Mouse (Mus musculus): ENCODE measurements around the gene Diaph3. TPM values are rescaled to one million over a fixed set of nuclear protein-coding genes. Genes with fewer than 3 reads are reported as not detected.

The Diaph3 gene
- polyA plus RNA-seq, 1 experiment from 2014 or later, result 11.5 TPM

GRCm38 (mm10) chr14:86714088-86714690, 426.8 kb downstream of the Diaph3 start:
- Histone ChIP-seq H3K27me3 (no peaks in the 10 kb centered on the region), H3K9me3 (no peaks in the 10 kb centered on the region), H3K9ac (no peak overlapping the region), H3K4me1 (no peaks in the 10 kb centered on the region), H3K36me3 (no peaks in the 10 kb centered on the region), H3K27ac (no peak overlapping the region), H3K4me3 (no peak overlapping the region), H3K4me2 (no peak overlapping the region)
- no peak for ATAC-seq (ENCODE audit: insufficient number of reproducible peaks, low FRiP score, low TSS enrichment, low read depth)
- 79% methylated on average over 2 of the region's 2 CpGs for WGBS

GRCm38 (mm10) chr14:86704080-86704479, 437.0 kb downstream of the Diaph3 start:
- no peaks in the 10 kb centered on the region for H3K9me3 ChIP-seq
- H3K27me3 ChIP-seq, result no peaks in the 10 kb centered on the region
- no peaks in the 10 kb centered on the region for H3K36me3 ChIP-seq
- no peak for ATAC-seq (ENCODE audit: insufficient number of reproducible peaks, low FRiP score, low TSS enrichment, low read depth)
- H3K4me2 ChIP-seq, result no peak overlapping the region
- H3K4me1 ChIP-seq, result no peaks in the 10 kb centered on the region
- no peak overlapping the region for H3K27ac ChIP-seq
- WGBS, result 47% methylated on average over 3 of the region's 3 CpGs
- H3K9ac ChIP-seq, result no peak overlapping the region
- H3K4me3 ChIP-seq, result no peak overlapping the region

GRCm38 (mm10) chr14:86701145-86701544, 439.9 kb downstream of the Diaph3 start:
- Histone ChIP-seq H3K27me3 (no peaks in the 10 kb centered on the region), H3K36me3 (no peaks in the 10 kb centered on the region), H3K27ac (no peak overlapping the region), H3K9ac (no peak overlapping the region), H3K4me2 (no peak overlapping the region), H3K9me3 (no peaks in the 10 kb centered on the region), H3K4me3 (no peak overlapping the region), H3K4me1 (no peaks in the 10 kb centered on the region)
- 72% methylated on average over 4 of the region's 4 CpGs for WGBS
- no peak for ATAC-seq (ENCODE audit: insufficient number of reproducible peaks, low FRiP score, low TSS enrichment, low read depth)

- Histone ChIP-seq H3K4me2 (no peak overlapping the region), H3K9ac (no peak overlapping the region), H3K4me1 (no peaks in the 10 kb centered on the region), H3K27me3 (no peaks in the 10 kb centered on the region), H3K4me3 (no peak overlapping the region), H3K36me3 (no peaks in the 10 kb centered on the region), H3K27ac (no peak overlapping the region), H3K9me3 (no peaks in the 10 kb centered on the region)
- whole genome bisulfite sequencing, result 80% methylated on average over 1 of the region's 1 CpGs
- ATAC-seq (ENCODE audit: insufficient number of reproducible peaks, low FRiP score, low TSS enrichment, low read depth), result no peak
Observed at GRCm38 (mm10) chr14:86697887-86698286, 443.1 kb downstream of the Diaph3 start.

- no peaks in the 10 kb centered on the region for H3K27me3 ChIP-seq
- no peaks in the 10 kb centered on the region for H3K9me3 ChIP-seq
- ATAC-seq (ENCODE audit: insufficient number of reproducible peaks, low FRiP score, low TSS enrichment, low read depth), result no peak
- WGBS, result 37% methylated on average over 4 of the region's 4 CpGs
- no peak overlapping the region for H3K4me3 ChIP-seq
- no peak overlapping the region for H3K9ac ChIP-seq
- no peak overlapping the region for H3K27ac ChIP-seq
- H3K4me2 ChIP-seq, result no peak overlapping the region
- no peaks in the 10 kb centered on the region for H3K4me1 ChIP-seq
- no peaks in the 10 kb centered on the region for H3K36me3 ChIP-seq
Observed at GRCm38 (mm10) chr14:86692714-86693113, 448.3 kb downstream of the Diaph3 start.

GRCm38 (mm10) chr14:86691298-86691697, 449.7 kb downstream of the Diaph3 start:
- no peak overlapping the region for H3K27ac ChIP-seq
- H3K27me3 ChIP-seq, result no peaks in the 10 kb centered on the region
- 63% methylated on average over 5 of the region's 5 CpGs for WGBS
- no peak overlapping the region for H3K9ac ChIP-seq
- no peak for ATAC-seq (ENCODE audit: insufficient number of reproducible peaks, low FRiP score, low TSS enrichment, low read depth)
- no peaks in the 10 kb centered on the region for H3K36me3 ChIP-seq
- H3K9me3 ChIP-seq, result no peaks in the 10 kb centered on the region
- H3K4me2 ChIP-seq, result no peak overlapping the region
- H3K4me1 ChIP-seq, result no peaks in the 10 kb centered on the region
- no peak overlapping the region for H3K4me3 ChIP-seq

GRCm38 (mm10) chr14:86684585-86685503, 456.2 kb downstream of the Diaph3 start:
- 52% methylated on average over 11 of the region's 11 CpGs for WGBS
- H3K9me3 ChIP-seq, result no peaks in the 10 kb centered on the region
- no peaks in the 10 kb centered on the region for H3K4me1 ChIP-seq
- no peak overlapping the region for H3K4me3 ChIP-seq
- ATAC-seq (ENCODE audit: insufficient number of reproducible peaks, low FRiP score, low TSS enrichment, low read depth), result no peak
- H3K27ac ChIP-seq, result no peak overlapping the region
- no peak overlapping the region for H3K4me2 ChIP-seq
- H3K36me3 ChIP-seq, result no peaks in the 10 kb centered on the region
- no peaks in the 10 kb centered on the region for H3K27me3 ChIP-seq
- H3K9ac ChIP-seq, result no peak overlapping the region

GRCm38 (mm10) chr14:86681951-86682350, 459.1 kb downstream of the Diaph3 start:
- H3K4me2 ChIP-seq, result no peak overlapping the region
- ATAC-seq (ENCODE audit: insufficient number of reproducible peaks, low FRiP score, low TSS enrichment, low read depth), result no peak
- no peaks in the 10 kb centered on the region for H3K36me3 ChIP-seq
- H3K9me3 ChIP-seq, result no peaks in the 10 kb centered on the region
- H3K4me3 ChIP-seq, result no peak overlapping the region
- no peak overlapping the region for H3K27ac ChIP-seq
- no peak overlapping the region for H3K9ac ChIP-seq
- H3K4me1 ChIP-seq, result no peaks in the 10 kb centered on the region
- H3K27me3 ChIP-seq, result no peaks in the 10 kb centered on the region

GRCm38 (mm10) chr14:86678992-86679391, 462.0 kb downstream of the Diaph3 start:
- 91% methylated on average over 3 of the region's 3 CpGs for WGBS
- H3K9ac ChIP-seq, result no peak overlapping the region

GRCm38 (mm10) chr14:86678179-86678780, 462.8 kb downstream of the Diaph3 start:
- Histone ChIP-seq H3K36me3 (no peaks in the 10 kb centered on the region), H3K9me3 (no peaks in the 10 kb centered on the region), H3K27me3 (no peaks in the 10 kb centered on the region), H3K4me1 (no peaks in the 10 kb centered on the region), H3K4me2 (no peak overlapping the region), H3K9ac (no peak overlapping the region), H3K27ac (no peak overlapping the region), H3K4me3 (no peak overlapping the region)
- no peak for ATAC-seq (ENCODE audit: insufficient number of reproducible peaks, low FRiP score, low TSS enrichment, low read depth)
- WGBS, result 59% methylated on average over 5 of the region's 5 CpGs

More at GRCm38 (mm10) chr14:86678992-86679391, 462.0 kb downstream of the Diaph3 start:
- Histone ChIP-seq H3K36me3 (no peaks in the 10 kb centered on the region), H3K9me3 (no peaks in the 10 kb centered on the region), H3K27ac (no peak overlapping the region), H3K4me1 (no peaks in the 10 kb centered on the region), H3K27me3 (no peaks in the 10 kb centered on the region), H3K4me2 (no peak overlapping the region), H3K4me3 (no peak overlapping the region)
- no peak for ATAC-seq (ENCODE audit: insufficient number of reproducible peaks, low FRiP score, low TSS enrichment, low read depth)

- Histone ChIP-seq H3K27ac (no peak overlapping the region), H3K36me3 (no peaks in the 10 kb centered on the region), H3K9ac (no peak overlapping the region), H3K4me3 (no peak overlapping the region), H3K4me1 (no peaks in the 10 kb centered on the region), H3K27me3 (no peaks in the 10 kb centered on the region), H3K4me2 (no peak overlapping the region), H3K9me3 (no peaks in the 10 kb centered on the region)
- no peak for ATAC-seq (ENCODE audit: insufficient number of reproducible peaks, low FRiP score, low TSS enrichment, low read depth)
- 49% methylated on average over 6 of the region's 6 CpGs for WGBS
Observed at GRCm38 (mm10) chr14:86677015-86677414, 464.0 kb downstream of the Diaph3 start.

- Histone ChIP-seq H3K36me3 (no peaks in the 10 kb centered on the region), H3K4me3 (no peak overlapping the region), H3K4me1 (no peaks in the 10 kb centered on the region), H3K9ac (no peak overlapping the region), H3K27ac (no peak overlapping the region), H3K4me2 (no peak overlapping the region), H3K9me3 (no peaks in the 10 kb centered on the region), H3K27me3 (no peaks in the 10 kb centered on the region)
- 55% methylated on average over 8 of the region's 8 CpGs for WGBS
- ATAC-seq (ENCODE audit: insufficient number of reproducible peaks, low FRiP score, low TSS enrichment, low read depth), result no peak
Observed at GRCm38 (mm10) chr14:86675314-86675713, 465.7 kb downstream of the Diaph3 start.

All from limb, embryonic 15.5 days (tissue).